Mouse (Mus musculus) hindbrain, embryonic 10.5 days (tissue): ENCODE measurements around the gene Mre11a. TPM values are rescaled to one million over a fixed set of nuclear protein-coding genes. Genes with fewer than 3 reads are reported as not detected.

Source experiments
- DNase-seq: peaks from one replicate; pipeline ENCODE4 v3.0.0-alpha.2; 2017; ENCODE audit warnings: low spot score
- H3K27ac ChIP-seq: fragments of 300-500 bp; sonication (generic); 2 replicates; pipeline ENCODE4 v1.5.1; 2016; ENCODE audit warnings: mild to moderate bottlenecking, moderate library complexity
- H3K27me3 ChIP-seq: fragments of 300-500 bp; sonication (generic); 2 replicates; pipeline ENCODE4 v1.6.1; 2016; ENCODE audit warnings: mild to moderate bottlenecking; ENCODE audit not compliant: poor library complexity, insufficient read depth, severe bottlenecking
- H3K36me3 ChIP-seq: fragments of 300-500 bp; sonication (generic); 2 replicates; pipeline ENCODE4 v1.6.1; 2016; ENCODE audit warnings: mild to moderate bottlenecking, moderate library complexity
- H3K4me1 ChIP-seq: fragments of 300-500 bp; sonication (generic); replicated peaks from 2 replicates; pipeline ENCODE4 v1.6.1; 2016; ENCODE audit warnings: mild to moderate bottlenecking
- H3K4me3 ChIP-seq: fragments of 300-500 bp; sonication (generic); 2 replicates; pipeline ENCODE4 v1.5.1; 2016; ENCODE audit warnings: mild to moderate bottlenecking, moderate library complexity
- H3K9me3 ChIP-seq: fragments of 300-500 bp; sonication (generic); 2 replicates; pipeline ENCODE4 v1.6.1; 2016; ENCODE audit warnings: mild to moderate bottlenecking, moderate library complexity
- WGBS: fragments of 180-500 bp; shearing (Covaris S2); methylation state at CpG from one replicate; pipeline ENCODE4 v1.1.7; 2016; 5-methylcytosine and 5-hydroxymethylcytosine counted together
- polyA plus RNA-seq: library from polyadenylated mRNA; unstranded; fragments of >200 nt; fragmentation: Nextera tagmentation; extraction: Ambion mirVana; gene quantifications from 2 replicates; pipeline ENCODE4 v1.2.1, GENCODE M21; 2016

Gene Mre11a
- polyA plus RNA-seq, 1 experiment from 2014 or later = 25.9 TPM

DNA sequence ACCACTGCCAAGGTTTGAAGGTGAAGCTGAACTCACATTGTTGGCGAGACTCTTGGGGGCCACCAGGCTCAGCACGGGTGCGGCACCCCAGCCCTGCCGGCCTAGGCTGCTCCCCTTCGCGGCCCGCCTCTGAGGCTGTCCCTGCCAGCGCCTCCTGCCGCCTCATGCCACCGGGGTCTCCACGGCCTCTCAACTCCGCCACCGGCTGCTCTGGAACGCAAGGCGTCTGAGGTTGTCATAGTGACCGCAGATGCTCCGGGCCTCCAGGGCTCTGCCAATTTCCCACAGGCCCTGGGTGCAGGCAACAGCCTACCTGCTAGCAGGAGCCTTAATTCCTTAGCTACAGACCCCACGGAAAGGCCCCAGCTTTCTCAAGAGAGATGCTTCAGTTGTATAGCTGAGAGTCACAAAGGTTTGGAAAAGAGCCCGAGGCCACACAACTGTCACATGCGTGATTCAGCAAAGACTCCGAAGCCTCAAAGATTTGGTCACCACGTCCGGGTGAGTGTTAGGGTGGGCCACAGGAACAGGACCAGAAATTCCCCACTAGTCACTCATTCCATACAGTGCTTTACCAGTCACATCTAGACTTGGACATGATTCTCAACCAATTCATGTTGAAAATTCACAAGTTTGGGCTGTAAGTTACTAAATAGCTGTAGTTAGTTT is 13.5 kb upstream of the Mre11a start, which contains the start of gene 1700012B09Rik:
TSS of gene 1700012B09Rik (minus strand) at position 228 of the 669 bp plus-strand sequence.
- peak; percentile 31 for DNase-seq
- WGBS = 18% methylated on average over 23 of the region's 23 CpGs

GRCm38 (mm10) chr9:14772074-14772473 is 12.4 kb upstream of the Mre11a start:
- Histone ChIP-seq H3K36me3 (no peaks in the 10 kb centered on the region), H3K27ac (no peak overlapping the region), H3K27me3 (peaks cover 15% of the 10 kb centered on the region), H3K9me3 (no peaks in the 10 kb centered on the region), H3K4me3 (no peak overlapping the region), H3K4me1 (peaks cover 14% of the 10 kb centered on the region)
- DNase-seq = no peak
- 91% methylated on average over 2 of the region's 2 CpGs for WGBS

More for the DNA sequence above, 13.5 kb upstream of the Mre11a start, which contains the start of gene 1700012B09Rik:
- Histone ChIP-seq H3K27me3 (peaks cover 15% of the 10 kb centered on the region), H3K4me3 (peak within 1 kb of the TSS; percentile 23; the same call in 1 of the 2 replicates), H3K9me3 (no peaks in the 10 kb centered on the region), H3K4me1 (peaks cover 14% of the 10 kb centered on the region), H3K27ac (0 out of 2 replicates have a peak within 1 kb of the TSS, but pooled peaks have one; percentile 30), H3K36me3 (no peaks in the 10 kb centered on the region)

GRCm38 (mm10) chr9:14773813-14774212 is 10.6 kb upstream of the Mre11a start:
- Histone ChIP-seq H3K27me3 (peaks cover 15% of the 10 kb centered on the region), H3K36me3 (no peaks in the 10 kb centered on the region), H3K27ac (no peak overlapping the region), H3K4me1 (peaks cover 10% of the 10 kb centered on the region), H3K4me3 (no peak overlapping the region), H3K9me3 (no peaks in the 10 kb centered on the region)
- 57% methylated on average over 2 of the region's 2 CpGs for WGBS
- DNase-seq = no peak

DNA sequence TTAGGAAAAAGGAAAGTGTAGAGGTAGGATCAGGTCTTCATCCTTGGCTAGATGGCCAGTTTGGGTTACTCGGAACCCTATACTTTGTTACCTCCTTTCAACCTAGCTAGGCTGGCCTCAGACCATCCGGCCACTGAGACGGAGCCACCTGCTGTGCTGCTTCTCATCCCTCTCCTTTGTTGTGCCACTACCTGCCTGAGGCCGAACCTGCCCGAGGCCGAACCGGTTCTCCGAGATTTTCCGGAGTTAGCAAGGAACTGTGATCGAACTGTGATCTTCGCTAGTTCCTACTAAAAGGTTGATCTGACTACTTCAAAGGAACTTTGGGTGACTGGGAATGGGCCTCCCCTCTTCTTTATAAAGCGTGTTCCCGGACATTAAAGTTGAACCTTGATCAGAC is 6.1 kb upstream of the Mre11a start:
- DNase-seq = no peak
- 37% methylated on average over 13 of the region's 13 CpGs for WGBS
- H3K27ac ChIP-seq = no peak overlapping the region
- peaks cover 36% of the 10 kb centered on the region for H3K36me3 ChIP-seq
- H3K4me1 ChIP-seq = no peaks in the 10 kb centered on the region
- no peak overlapping the region for H3K4me3 ChIP-seq
- no peaks in the 10 kb centered on the region for H3K9me3 ChIP-seq
- H3K27me3 ChIP-seq = no peaks in the 10 kb centered on the region

- no peak overlapping the region for H3K4me3 ChIP-seq
- H3K27ac ChIP-seq = no peak overlapping the region
- H3K4me1 ChIP-seq = peaks cover 16% of the 10 kb centered on the region
- peaks cover 60% of the 10 kb centered on the region for H3K36me3 ChIP-seq
- DNase-seq = no peak
- H3K9me3 ChIP-seq = no peaks in the 10 kb centered on the region
- 90% methylated on average over 6 of the region's 6 CpGs for WGBS
- no peaks in the 10 kb centered on the region for H3K27me3 ChIP-seq
These were observed 2.9 kb downstream of the Mre11a start for GRCm38 (mm10) chr9:14787356-14787755.

DNA sequence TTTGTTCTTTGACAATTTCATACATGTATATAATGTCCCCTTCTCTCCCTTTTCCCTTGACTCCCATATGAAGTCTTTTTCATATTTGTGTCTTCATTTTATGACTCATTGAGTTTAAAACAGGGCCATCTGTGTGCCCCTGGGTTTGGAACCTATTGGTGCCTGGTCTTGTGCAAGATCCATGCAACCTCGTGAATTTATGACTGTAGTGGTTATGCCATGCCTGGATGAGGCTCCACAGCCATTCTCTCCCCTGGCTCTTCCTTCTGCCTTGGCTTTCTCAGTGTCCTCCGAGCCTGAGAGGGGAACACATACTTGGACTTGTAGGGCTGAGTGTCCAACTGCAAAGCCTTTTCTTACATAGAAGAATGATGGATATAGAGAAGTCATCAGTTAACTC is 21.3 kb downstream of the Mre11a start:
- H3K27ac ChIP-seq = no peak overlapping the region
- H3K4me3 ChIP-seq = no peak overlapping the region
- no peaks in the 10 kb centered on the region for H3K4me1 ChIP-seq
- H3K36me3 ChIP-seq = peaks cover 94% of the 10 kb centered on the region
- 96% methylated on average over 2 of the region's 2 CpGs for WGBS
- no peak for DNase-seq
- H3K27me3 ChIP-seq = no peaks in the 10 kb centered on the region
- H3K9me3 ChIP-seq = no peaks in the 10 kb centered on the region

GRCm38 (mm10) chr9:14806786-14807185 is 22.3 kb downstream of the Mre11a start:
- Histone ChIP-seq H3K36me3 (peaks cover 94% of the 10 kb centered on the region), H3K9me3 (no peaks in the 10 kb centered on the region), H3K4me1 (no peaks in the 10 kb centered on the region), H3K27ac (no peak overlapping the region), H3K4me3 (no peak overlapping the region), H3K27me3 (no peaks in the 10 kb centered on the region)
- DNase-seq = no peak
- WGBS = 98% methylated on average over 1 of the region's 1 CpGs

- no peak overlapping the region for H3K4me3 ChIP-seq
- H3K27ac ChIP-seq = no peak overlapping the region
- H3K27me3 ChIP-seq = no peaks in the 10 kb centered on the region
- no peaks in the 10 kb centered on the region for H3K9me3 ChIP-seq
- no peak for DNase-seq
- H3K36me3 ChIP-seq = peaks cover 95% of the 10 kb centered on the region
- H3K4me1 ChIP-seq = no peaks in the 10 kb centered on the region
- 92% methylated on average over 5 of the region's 5 CpGs for WGBS
These were observed 25.7 kb downstream of the Mre11a start for GRCm38 (mm10) chr9:14810111-14810510.

- H3K36me3 ChIP-seq = peaks cover 90% of the 10 kb centered on the region
These were observed 36.9 kb downstream of the Mre11a start for GRCm38 (mm10) chr9:14821396-14821795.

DNA sequence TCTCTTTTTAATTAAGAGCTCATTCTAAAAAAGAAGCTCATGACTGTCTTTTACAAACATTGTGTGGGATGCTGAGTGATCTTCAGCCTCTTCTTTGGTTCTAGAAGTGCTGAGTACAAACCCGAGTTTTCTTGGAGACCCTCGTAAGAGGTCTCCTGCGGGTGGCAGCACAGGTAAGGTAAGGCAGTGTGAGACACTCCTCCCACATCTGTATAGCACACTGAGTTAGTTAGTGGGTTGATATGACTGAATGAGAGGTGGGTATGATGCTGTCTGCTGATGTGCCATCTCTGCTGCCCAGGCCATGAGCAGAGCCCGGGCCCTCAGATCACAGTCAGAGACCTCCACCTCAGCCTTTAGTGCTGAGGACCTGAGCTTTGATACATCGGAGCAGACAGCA is 40.4 kb downstream of the Mre11a start:
- no peak for DNase-seq
- WGBS = 90% methylated on average over 5 of the region's 5 CpGs

More at GRCm38 (mm10) chr9:14821396-14821795, 36.9 kb downstream of the Mre11a start:
- no peaks in the 10 kb centered on the region for H3K4me1 ChIP-seq
- no peaks in the 10 kb centered on the region for H3K9me3 ChIP-seq
- H3K27me3 ChIP-seq = no peaks in the 10 kb centered on the region
- H3K27ac ChIP-seq = no peak overlapping the region
- H3K4me3 ChIP-seq = no peak overlapping the region
- no peak for DNase-seq

GRCm38 (mm10) chr9:14827875-14828274 is 43.4 kb downstream of the Mre11a start:
- Histone ChIP-seq H3K27ac (no peak overlapping the region), H3K4me1 (no peaks in the 10 kb centered on the region), H3K9me3 (no peaks in the 10 kb centered on the region), H3K27me3 (no peaks in the 10 kb centered on the region), H3K4me3 (no peak overlapping the region), H3K36me3 (peaks cover 86% of the 10 kb centered on the region)
- no peak for DNase-seq
- WGBS = 86% methylated on average over 2 of the region's 2 CpGs

More for the DNA sequence above, 40.4 kb downstream of the Mre11a start:
- Histone ChIP-seq H3K4me3 (no peak overlapping the region), H3K27ac (no peak overlapping the region), H3K4me1 (no peaks in the 10 kb centered on the region), H3K36me3 (peaks cover 85% of the 10 kb centered on the region), H3K27me3 (no peaks in the 10 kb centered on the region), H3K9me3 (no peaks in the 10 kb centered on the region)

- H3K27me3 ChIP-seq = no peaks in the 10 kb centered on the region
- no peaks in the 10 kb centered on the region for H3K4me1 ChIP-seq
- no peak for DNase-seq
- 86% methylated on average over 5 of the region's 5 CpGs for WGBS
- no peak overlapping the region for H3K27ac ChIP-seq
- peaks cover 92% of the 10 kb centered on the region for H3K36me3 ChIP-seq
- no peaks in the 10 kb centered on the region for H3K9me3 ChIP-seq
- no peak overlapping the region for H3K4me3 ChIP-seq
These were observed 47.6 kb downstream of the Mre11a start for GRCm38 (mm10) chr9:14832046-14832445.

- WGBS = 95% methylated on average over 6 of the region's 6 CpGs
- H3K9me3 ChIP-seq = no peaks in the 10 kb centered on the region
- no peaks in the 10 kb centered on the region for H3K4me1 ChIP-seq
- no peak overlapping the region for H3K4me3 ChIP-seq
- H3K27me3 ChIP-seq = no peaks in the 10 kb centered on the region
- H3K36me3 ChIP-seq = peaks cover 69% of the 10 kb centered on the region
- no peak for DNase-seq
- H3K27ac ChIP-seq = no peak overlapping the region
These were observed 51.1 kb downstream of the Mre11a start for GRCm38 (mm10) chr9:14835335-14836075.
